Mouse (Mus musculus): ENCODE results near the gene Trappc6a. TPM values are rescaled to one million over a fixed set of nuclear protein-coding genes. Genes with fewer than 3 reads are reported as not detected.

The Trappc6a gene
- total and polyA plus RNA-seq, 3 experiments: 41.1 to 201 (median 72.2) TPM

DNA sequence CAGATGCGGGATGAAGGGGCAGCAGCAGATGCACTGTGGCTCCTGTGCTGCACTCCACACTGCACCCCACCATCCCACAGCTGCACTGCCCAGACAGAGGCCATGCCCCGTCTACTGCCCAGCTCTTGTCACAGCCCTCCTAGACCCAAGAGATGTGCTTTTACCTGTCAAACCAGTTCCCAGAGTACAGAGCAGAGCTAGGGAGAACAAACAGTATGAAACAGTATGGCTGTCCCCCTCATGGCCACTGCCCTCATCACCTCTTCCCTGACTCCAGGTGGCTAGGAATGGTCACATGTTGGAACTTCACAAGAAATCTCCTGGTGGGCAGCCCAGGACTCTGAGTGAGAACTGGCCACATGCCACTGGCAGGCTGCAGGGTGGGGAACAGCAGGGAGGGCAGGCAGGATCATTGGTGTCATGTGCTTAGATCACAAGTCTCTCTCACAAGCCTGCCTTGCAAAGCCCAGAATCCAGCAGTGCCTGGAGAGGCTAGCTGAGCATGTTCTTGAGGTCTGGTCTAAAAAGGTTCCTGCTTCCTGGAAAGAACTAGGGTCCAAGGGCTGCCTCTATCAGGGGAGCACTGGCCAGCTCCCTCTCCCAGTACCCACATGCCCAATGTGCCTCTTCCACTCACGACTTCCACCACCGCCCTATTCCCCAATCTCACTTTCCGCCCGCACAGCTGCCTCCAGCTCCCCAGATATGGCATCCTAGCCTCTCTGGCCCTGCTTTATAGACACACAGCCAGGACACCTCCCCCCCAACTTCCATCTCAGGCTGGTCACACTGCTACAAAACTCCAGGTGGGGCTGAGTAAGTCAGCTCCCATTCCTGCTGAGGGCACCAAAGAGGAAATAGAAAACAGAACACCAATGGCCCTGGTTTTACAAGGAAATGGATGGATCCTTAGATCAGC lies 50.0 kb downstream of the Trappc6a start:
- H3K9ac ChIP-seq (ENCODE audit: insufficient read depth, low read depth): no peak overlapping the region
- no peak overlapping the region for H3K27ac ChIP-seq (ENCODE audit: insufficient read depth, low read depth)

DNA sequence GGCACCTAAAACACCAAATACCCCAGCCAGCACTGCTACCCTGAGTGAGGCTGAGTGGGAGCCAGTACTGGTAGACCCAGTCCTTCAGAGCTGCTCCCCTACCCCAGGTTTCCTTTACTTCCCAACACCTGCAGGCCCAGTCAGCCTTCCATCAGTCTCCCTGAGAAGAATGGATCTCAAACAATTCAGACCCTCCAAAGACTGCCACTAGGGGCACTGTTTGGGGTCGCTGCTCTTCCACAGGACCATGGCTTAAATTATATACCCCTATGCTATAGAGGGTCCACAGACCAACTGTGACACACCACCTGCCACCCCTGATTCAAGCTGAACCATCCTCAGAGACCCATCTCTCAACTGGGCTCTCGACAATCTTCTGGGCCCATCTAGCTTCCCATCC lies 50.8 kb downstream of the Trappc6a start:
- DNase-seq (ENCODE audit: extremely low read depth): peak; percentile 45
- Histone ChIP-seq H3K79me2 (replicated peaks; ENCODE audit: control insufficient read depth, extremely low read depth, insufficient read depth, poor library complexity, severe bottlenecking) (peaks cover 55% of the 10 kb centered on the region), H3K36me3 (replicated peaks in 1 of 2; ENCODE audit: control insufficient read depth in 1 of 2, insufficient read depth in 1 of 2, low read length in 1 of 2) (peaks cover 20 to 65% of the 10 kb centered on the region in 2 experiments), H3K4me1 (ENCODE audit: control insufficient read depth in 1 of 2, insufficient read depth in 2 of 2) (peaks cover 8 to 44% of the 10 kb centered on the region in 2 experiments), H3K27ac (ENCODE audit: insufficient read depth, low read depth) (no peak overlapping the region), H3K9me3 (replicated peaks; ENCODE audit: low read length) (no peaks in the 10 kb centered on the region), H3K4me2 (ENCODE audit: insufficient read depth, low read depth, poor library complexity, severe bottlenecking) (no peak overlapping the region), H3K9ac (ENCODE audit: insufficient read depth, low read depth) (no peak overlapping the region), H3K4me3 (replicated peaks in 1 of 3; ENCODE audit: low read depth in 2 of 3, low read length in 2 of 3, poor library complexity in 1 of 3) (no peak overlapping the region), H3K27me3 (replicated peaks) (no peaks in the 10 kb centered on the region)
- dilution Hi-C loops (cut with MboI; ENCODE audit: extremely low pct_ligation_motif_present, extremely low pct_unique_long_range_greater_than_20kb, low sequenced_read_pairs) (no loop called here), in situ Hi-C loops (cut with MboI; ENCODE audit: low pct_ligation_motif_present, low pct_unique_long_range_greater_than_20kb, low sequenced_read_pairs) (loop anchor here (25.0 kb wide), 1 partner anchor 147 kb away; the partner anchor contains the start of genes Ckm and Klc3)
- no peak for TF ChIP-seq USF1 (IDR thresholded peaks at IDR 0.05; ENCODE audit: low read depth, low read length)
- no peak for TF ChIP-seq HCFC1 (IDR thresholded peaks at IDR 0.05; ENCODE audit: low read depth, low read length)
- no peak for TF ChIP-seq NRF1 (IDR thresholded peaks at IDR 0.05; ENCODE audit: low read depth, low read length)
- no peak for TF ChIP-seq GABPA (IDR thresholded peaks at IDR 0.05; ENCODE audit: insufficient replicate concordance, low read depth, low read length)
- TF ChIP-seq MAZ (IDR thresholded peaks at IDR 0.05; ENCODE audit: low read depth, low read length): no peak
- TF ChIP-seq CTCF (conservative IDR thresholded peaks at IDR 0.05 in 1 of 2, IDR thresholded peaks at IDR 0.05 in 1 of 2; ENCODE audit: low read depth in 2 of 2, low read length in 2 of 2): peak; percentile 63 to 68
- no peak for TF ChIP-seq KAT2A (IDR thresholded peaks at IDR 0.05; ENCODE audit: insufficient replicate concordance, low read length)
- TF ChIP-seq BHLHE40 (IDR thresholded peaks at IDR 0.05; ENCODE audit: low read depth, low read length): no peak

More for the DNA sequence above, 50.0 kb downstream of the Trappc6a start:
- Histone ChIP-seq H3K79me2 (replicated peaks; ENCODE audit: control insufficient read depth, extremely low read depth, insufficient read depth, poor library complexity, severe bottlenecking) (peaks cover 57% of the 10 kb centered on the region), H3K27me3 (replicated peaks) (no peaks in the 10 kb centered on the region), H3K9me3 (replicated peaks; ENCODE audit: low read length) (no peaks in the 10 kb centered on the region), H3K4me3 (replicated peaks in 1 of 3; ENCODE audit: low read depth in 2 of 3, low read length in 2 of 3, poor library complexity in 1 of 3) (no peak overlapping the region), H3K4me2 (ENCODE audit: insufficient read depth, low read depth, poor library complexity, severe bottlenecking) (no peak overlapping the region), H3K4me1 (ENCODE audit: control insufficient read depth in 1 of 2, insufficient read depth in 2 of 2) (peaks cover 8 to 44% of the 10 kb centered on the region in 2 experiments), H3K36me3 (replicated peaks in 1 of 2; ENCODE audit: control insufficient read depth in 1 of 2, insufficient read depth in 1 of 2, low read length in 1 of 2) (peaks cover 23 to 66% of the 10 kb centered on the region in 2 experiments)
- DNase-seq (ENCODE audit: extremely low read depth): no peak
- in situ Hi-C loops (cut with MboI; ENCODE audit: low pct_ligation_motif_present, low pct_unique_long_range_greater_than_20kb, low sequenced_read_pairs): loop anchor here (25.0 kb wide), 1 partner anchor 146 kb away; the partner anchor contains the start of genes Ckm and Klc3
- dilution Hi-C loops (cut with MboI; ENCODE audit: extremely low pct_ligation_motif_present, extremely low pct_unique_long_range_greater_than_20kb, low sequenced_read_pairs): no loop called here
- no peak for TF ChIP-seq JUND (conservative IDR thresholded peaks at IDR 0.05; ENCODE audit: low read depth, low read length)
- no peak for TF ChIP-seq RCOR1 (conservative IDR thresholded peaks at IDR 0.05; ENCODE audit: low read depth, low read length)
- no peak for TF ChIP-seq IRF4 (IDR thresholded peaks at IDR 0.05; ENCODE audit: low read depth, low read length)
- TF ChIP-seq BHLHE40 (IDR thresholded peaks at IDR 0.05; ENCODE audit: low read depth, low read length): no peak
- TF ChIP-seq POLR2AphosphoS2 (IDR thresholded peaks at IDR 0.05; ENCODE audit: low read depth, low read length): no peak
- TF ChIP-seq NRF1 (IDR thresholded peaks at IDR 0.05; ENCODE audit: low read depth, low read length): no peak
- TF ChIP-seq ZNF384 (IDR thresholded peaks at IDR 0.05; ENCODE audit: low read depth, low read length): no peak
- TF ChIP-seq MAZ (IDR thresholded peaks at IDR 0.05; ENCODE audit: low read depth, low read length): no peak
